Mouse (Mus musculus) kidney, adult 18-20 months (tissue): ENCODE results near the gene Ifi35.
"Not testable (repeated sequence)": the region's sequence is repeated elsewhere in the genome, so short reads cannot be mapped to it uniquely, and the experiment has no call there.

Experiments
- DNase-seq: peaks from one replicate; pipeline ENCODE4 v3.0.0; 2021

The Ifi35 gene

DNA sequence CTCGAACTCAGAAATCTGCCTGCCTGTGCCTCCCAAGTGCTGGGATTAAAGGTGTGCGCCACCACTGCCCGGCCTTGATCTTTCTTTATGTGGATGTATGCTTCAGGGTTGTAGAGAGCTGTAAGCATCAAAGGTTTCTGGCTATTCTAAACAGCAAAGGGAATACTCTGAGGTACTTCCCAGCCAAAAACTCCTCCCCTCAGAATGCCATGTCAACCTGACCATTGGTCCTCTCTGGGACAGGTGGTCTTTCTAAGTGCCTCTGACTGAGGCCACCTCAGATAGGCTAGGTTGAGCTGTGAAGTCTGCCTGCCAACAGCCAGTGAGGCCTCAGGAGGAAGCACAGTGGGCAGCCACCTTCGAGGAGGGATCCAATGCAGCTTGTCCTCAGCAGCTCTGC is 692 bp downstream of the Ifi35 start:
- DNase-seq, result no peak

- DNase-seq, result not testable (repeated sequence)
Observed at GRCm38 (mm10) chr11:101449596-101449995, 1.4 kb downstream of the Ifi35 start.

DNA sequence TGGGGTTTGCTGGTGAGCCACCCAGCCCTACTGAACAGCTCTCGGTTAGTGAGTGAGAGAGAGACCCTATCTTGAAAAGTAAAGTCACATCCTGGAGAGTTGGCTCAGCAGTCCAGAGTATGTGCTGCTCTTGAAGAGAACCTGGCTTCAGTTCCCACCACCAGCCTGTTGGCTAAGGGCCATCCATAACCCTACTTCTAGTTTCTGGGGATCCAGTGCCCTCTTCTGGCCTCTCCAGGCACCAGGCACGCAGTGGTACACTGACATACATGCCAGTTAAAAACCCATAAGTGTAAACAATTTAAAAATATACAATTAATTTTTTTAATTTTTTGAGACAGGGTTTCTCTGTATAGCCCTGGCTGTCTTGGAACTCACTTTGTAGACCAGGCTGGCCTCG is 2.2 kb downstream of the Ifi35 start:
- no peak for DNase-seq

DNA sequence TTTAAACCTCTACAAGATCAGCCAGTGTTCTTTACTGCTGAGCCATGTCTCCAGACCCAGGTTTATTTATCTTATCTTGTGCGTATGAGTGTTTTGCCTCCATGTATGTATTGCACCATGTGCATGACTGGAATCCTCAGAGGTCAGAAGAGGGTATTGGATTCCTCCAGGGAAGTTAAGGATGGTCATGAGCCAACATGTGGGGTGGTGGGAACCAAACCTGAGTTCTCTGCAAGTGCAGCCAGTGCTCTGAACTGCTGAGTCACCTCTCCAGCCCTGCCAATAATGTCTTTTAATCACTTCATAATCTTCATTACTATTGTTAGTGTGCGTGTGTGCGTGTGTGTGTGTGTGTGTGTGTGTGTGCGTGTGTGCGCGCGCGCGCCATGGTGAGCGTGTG is 3.3 kb downstream of the Ifi35 start:
- DNase-seq, result no peak

- DNase-seq, result no peak
Observed at GRCm38 (mm10) chr11:101452093-101452774, 4.0 kb downstream of the Ifi35 start.

DNA sequence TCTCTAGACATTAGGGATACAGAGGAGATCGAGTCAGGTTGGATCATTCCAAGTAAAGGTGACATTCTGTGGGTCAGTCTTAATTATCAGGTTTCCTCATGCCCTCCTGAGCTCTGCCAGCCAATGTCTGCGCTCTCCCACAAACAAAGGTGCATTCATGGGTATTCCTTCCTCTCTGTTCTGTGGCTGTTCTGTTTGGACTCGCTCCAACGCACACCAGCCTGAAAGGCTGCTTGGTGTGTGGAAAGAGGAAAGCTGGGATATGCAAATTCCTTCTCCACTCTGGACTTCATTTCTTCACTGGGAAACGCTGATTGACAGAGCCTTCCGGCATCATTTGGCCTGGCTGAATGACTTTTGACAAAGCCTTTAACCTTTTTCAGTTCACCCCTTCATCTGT is 6.5 kb downstream of the Ifi35 start:
- DNase-seq, result no peak

DNA sequence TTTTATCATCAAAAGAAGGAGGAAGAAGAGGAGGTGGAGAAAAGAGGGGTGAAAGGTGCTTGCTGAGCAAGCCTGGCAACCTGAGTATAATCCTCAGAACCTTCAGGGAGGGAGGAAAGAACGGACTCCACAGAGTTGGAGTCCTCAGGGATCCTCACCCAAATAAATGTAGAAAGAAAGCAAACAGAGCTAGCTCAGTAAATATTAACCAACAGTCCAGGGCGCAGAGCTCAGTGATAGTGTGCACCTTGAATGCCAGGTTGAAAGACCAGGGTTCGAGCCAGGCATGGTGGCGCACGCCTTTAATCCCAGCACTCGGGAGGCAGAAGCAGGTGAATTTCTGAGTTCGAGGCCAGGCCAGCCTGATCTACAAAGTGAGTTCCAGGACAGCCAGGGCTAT is 7.4 kb downstream of the Ifi35 start:
- no peak for DNase-seq

DNA sequence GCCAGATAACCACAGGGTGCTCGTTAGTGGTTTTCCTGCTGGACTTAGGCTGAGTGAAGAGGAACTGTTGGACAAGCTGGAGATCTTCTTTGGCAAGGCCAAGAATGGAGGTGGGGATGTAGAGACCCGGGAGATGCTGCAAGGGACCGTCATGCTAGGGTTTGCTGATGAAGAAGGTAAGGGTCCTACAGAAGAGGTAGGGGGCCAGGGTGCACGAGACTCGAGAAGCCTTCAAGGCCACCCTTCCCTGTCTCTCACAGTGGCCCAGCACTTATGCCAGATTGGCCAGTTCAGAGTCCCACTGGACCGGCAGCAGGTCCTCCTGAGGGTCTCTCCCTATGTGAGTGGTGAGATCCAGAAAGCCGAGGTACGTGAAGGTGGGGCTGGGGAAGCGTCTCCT is 9.4 kb downstream of the Ifi35 start:
- DNase-seq, result no peak

- DNase-seq, result no peak
Observed at GRCm38 (mm10) chr11:101458217-101458616, 10.0 kb downstream of the Ifi35 start.

DNA sequence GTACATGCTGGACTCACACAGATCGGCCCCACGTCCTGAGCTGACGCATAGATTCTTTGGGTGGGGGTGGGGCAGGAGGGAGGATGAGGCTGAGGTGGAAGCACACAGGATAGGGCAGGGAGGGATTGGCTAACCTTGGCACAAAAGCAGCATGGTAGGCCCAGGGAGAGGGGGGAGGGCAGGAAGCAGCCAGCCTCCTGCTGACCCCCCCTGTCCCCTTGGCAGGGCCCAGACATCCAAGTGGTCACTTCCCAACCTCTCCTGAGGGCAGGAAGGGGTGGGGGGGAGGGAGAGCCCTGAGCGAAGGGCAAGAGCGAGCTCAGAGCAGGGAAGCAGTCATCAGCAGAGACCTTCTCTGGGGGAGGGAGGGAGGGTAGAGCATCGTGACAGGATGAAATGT is 11.5 kb downstream of the Ifi35 start:
- DNase-seq, result no peak

DNA sequence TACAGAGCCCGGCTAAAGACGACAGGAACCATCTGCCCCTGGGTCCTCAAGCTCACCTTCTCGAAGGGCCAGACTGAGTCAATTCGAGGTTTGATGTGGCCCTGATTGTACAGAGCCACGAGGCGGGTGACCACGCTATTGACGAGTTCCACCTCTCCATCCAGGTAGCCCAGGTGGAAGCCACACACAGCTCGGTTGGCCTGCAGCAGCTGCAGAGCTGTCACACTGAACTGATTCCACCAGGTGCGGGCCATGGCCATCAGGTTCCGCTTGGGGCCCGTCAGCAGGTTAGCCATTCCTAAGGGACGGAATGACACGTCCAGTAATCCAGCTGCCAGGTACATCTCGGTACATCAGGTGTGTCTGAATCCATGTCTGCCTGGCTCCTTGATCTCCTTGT is 12.1 kb downstream of the Ifi35 start:
- no peak for DNase-seq

DNA sequence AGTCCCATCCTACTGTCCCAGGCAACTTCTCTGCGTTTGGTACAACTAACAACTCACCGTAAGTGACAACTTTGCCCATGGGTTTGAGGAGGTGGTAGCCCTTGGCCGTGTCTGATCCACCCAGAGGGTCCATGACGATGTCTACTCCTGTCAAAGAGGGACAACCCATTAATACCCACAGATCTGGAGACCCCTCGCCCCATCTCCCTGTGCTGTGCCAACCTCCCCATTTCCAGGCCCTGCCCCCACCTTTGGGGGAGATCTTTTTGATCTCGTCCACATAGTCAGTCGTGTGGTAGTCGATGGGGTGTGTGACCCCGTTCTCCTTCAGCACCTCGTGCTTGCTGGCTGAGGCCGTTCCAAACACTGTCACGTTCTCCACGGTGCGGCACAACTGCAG is 13.9 kb downstream of the Ifi35 start:
- DNase-seq, result no peak

- DNase-seq, result no peak
Observed at GRCm38 (mm10) chr11:101462583-101463440, 14.6 kb downstream of the Ifi35 start.

- no peak for DNase-seq
Observed at GRCm38 (mm10) chr11:101464211-101465100, 16.2 kb downstream of the Ifi35 start, which contains the start of gene Rnd2. Rnd2 (plus strand) TSS chr11:101464999.

- DNase-seq, result peak; percentile 60
Observed at GRCm38 (mm10) chr11:101465101-101465868, 17.1 kb downstream of the Ifi35 start.

- peak; percentile 72 for DNase-seq
Observed at GRCm38 (mm10) chr11:101465869-101466551, 17.8 kb downstream of the Ifi35 start, which contains the start of gene Vat1. Vat1 (minus strand) TSS chr11:101466230.

GRCm38 (mm10) chr11:101466552-101466950 is 18.3 kb downstream of the Ifi35 start:
- DNase-seq, result not testable (repeated sequence)

DNA sequence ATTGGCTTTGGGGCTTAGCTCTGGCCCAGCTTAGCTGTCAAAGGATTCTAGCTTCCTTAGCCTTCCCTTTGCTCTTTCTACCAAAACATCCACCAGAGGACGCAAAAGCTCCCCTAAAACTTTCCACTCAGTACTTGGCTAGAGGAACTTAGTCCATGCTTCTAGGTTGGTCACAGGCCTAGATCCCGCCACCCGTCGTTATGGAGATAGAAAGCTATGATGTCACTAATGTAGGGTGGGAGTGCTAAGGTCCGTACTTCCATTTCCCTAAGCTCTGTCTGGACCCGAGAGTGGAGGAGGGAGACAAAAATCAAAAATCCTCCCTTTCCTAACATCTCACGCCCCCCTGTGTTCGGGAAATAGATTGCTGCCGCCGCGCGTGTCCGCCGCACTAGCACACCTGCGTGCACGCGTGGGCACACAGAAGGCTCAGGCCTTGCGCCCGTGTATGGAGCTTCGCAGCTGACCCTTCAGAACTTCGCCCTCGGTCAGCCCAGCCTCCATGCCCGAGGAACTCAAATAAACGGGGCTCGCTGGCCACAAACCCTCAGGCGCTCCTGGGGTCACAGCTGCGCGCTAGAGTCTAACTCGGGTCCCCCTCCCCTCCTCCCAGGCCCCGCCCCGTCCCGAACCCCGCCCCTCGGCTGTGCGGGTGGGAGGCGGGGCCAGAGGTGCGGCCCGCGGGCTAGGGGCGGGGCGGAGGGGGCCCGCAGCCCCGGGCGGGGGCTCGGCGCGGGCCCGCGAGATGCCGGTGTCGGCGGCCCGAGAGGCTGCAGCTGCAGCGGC is 19.5 kb downstream of the Ifi35 start:
- peak; percentile 74 for DNase-seq

- no peak for DNase-seq
Observed at GRCm38 (mm10) chr11:101468263-101468688, 20.1 kb downstream of the Ifi35 start.

- DNase-seq, result peak; percentile 15
Observed at GRCm38 (mm10) chr11:101468731-101469130, 20.5 kb downstream of the Ifi35 start.

- DNase-seq, result no peak
Observed at GRCm38 (mm10) chr11:101469155-101469554, 20.9 kb downstream of the Ifi35 start.
